Mouse (Mus musculus): ENCODE measurements around the gene Slc34a3. TPM values are rescaled to one million over a fixed set of nuclear protein-coding genes. Genes with fewer than 3 reads are reported as not detected.
A peak's percentile ranks its signal among the peaks of the same experiment; 100 is the strongest.

Slc34a3 gene
- total and polyA plus RNA-seq, 3 experiments = 0.03 to 0.04 TPM; not detected in 1

DNA sequence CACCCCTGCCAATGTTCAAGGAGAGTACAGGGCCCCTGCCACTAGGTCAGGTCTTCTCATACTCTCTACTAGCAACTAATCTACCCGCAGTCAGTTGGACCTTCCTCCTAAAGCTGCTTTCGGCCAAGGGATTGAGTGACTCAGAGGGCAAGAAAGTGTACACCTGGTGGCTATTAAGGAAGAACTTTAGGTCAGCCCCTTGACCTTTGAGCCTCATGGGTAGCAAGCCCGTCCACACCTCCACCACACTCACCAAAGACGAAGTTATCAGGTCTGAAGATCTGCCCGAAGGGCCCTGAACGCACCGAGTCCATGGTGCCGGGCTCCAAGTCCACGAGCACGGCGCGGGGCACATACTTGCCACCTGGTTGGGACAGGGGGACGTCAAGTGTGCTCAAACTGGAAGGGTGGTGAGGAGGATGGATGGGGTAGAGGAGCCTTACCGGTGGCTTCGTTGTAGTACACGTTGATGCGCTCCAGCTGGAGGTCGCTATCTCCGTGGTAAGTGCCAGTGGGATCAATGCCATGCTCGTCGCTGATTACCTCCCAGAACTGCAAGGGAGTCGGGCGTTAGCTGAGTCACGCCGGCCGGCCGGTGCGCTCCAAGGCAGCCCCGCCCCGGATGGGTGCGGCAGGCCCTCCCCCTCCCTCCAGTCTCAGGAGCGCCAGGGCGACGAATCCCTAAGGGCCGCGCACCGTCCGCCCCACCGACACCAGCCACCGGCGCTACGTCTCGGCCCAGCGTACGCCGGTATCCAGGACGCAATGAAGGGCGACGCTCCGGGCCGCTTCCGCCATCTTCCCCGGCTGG, 10.3 kb downstream of the Slc34a3 start:
- Histone ChIP-seq H3K4me3 (ENCODE audit: control insufficient read depth in 1 of 2, insufficient read depth in 1 of 2, low read depth in 2 of 2, low read length in 2 of 2) (peak overlapping the region; percentile 96 to 97), H3K79me2 (ENCODE audit: control insufficient read depth, insufficient read depth, low read length, poor library complexity) (peaks cover 17% of the 10 kb centered on the region), H3K27ac (ENCODE audit: control insufficient read depth, low read depth, low read length) (peak overlapping the region; percentile 98), H3K4me1 (ENCODE audit: control insufficient read depth in 1 of 2, insufficient read depth in 2 of 2, low read length in 2 of 2) (peaks cover 5 to 14% of the 10 kb centered on the region in 2 experiments; a peak in 3 of 4 replicates), H3K9ac (ENCODE audit: control insufficient read depth, low read depth, low read length, poor library complexity, severe bottlenecking) (peak overlapping the region; percentile 99), H3K9me3 (replicated peaks; ENCODE audit: insufficient read depth, low read length) (no peaks in the 10 kb centered on the region), H3K36me3 (ENCODE audit: control insufficient read depth in 1 of 2, insufficient read depth in 2 of 2, low read length in 2 of 2) (peaks cover 6 to 7% of the 10 kb centered on the region in 2 experiments), H3K27me3 (ENCODE audit: control insufficient read depth in 1 of 2, insufficient read depth in 2 of 2, low read length in 2 of 2) (no peaks in the 10 kb centered on the region)
- DNase-seq (ENCODE audit: low read depth, low spot score) = peak; percentile 94
- TF ChIP-seq GATA1 (IDR thresholded peaks at IDR 0.05; ENCODE audit: low read depth, low read length) = peak; percentile 36; the same call in 1 of the 2 replicates
- TF ChIP-seq MAFK (IDR thresholded peaks at IDR 0.05; ENCODE audit: borderline replicate concordance, low read depth, low read length) = peak; percentile 59; the same call in 1 of the 2 replicates
- no peak for TF ChIP-seq RAD21 (IDR thresholded peaks at IDR 0.05; ENCODE audit: low read depth, low read length)
- no peak for TF ChIP-seq CTCF (IDR thresholded peaks at IDR 0.05 in 2 of 3, conservative IDR thresholded peaks at IDR 0.05 in 1 of 3; ENCODE audit: control insufficient read depth in 1 of 3, insufficient read depth in 1 of 3, low read depth in 2 of 3, low read length in 3 of 3, poor library complexity in 1 of 3, severe bottlenecking in 1 of 3)
- no peak for TF ChIP-seq SMC3 (IDR thresholded peaks at IDR 0.05; ENCODE audit: low read depth, low read length)
- TF ChIP-seq TBP (IDR thresholded peaks at IDR 0.05; ENCODE audit: low read depth, low read length) = peak; percentile 31; the same call in 1 of the 2 replicates
- peak; percentile 57 to 83 for TF ChIP-seq EP300 (IDR thresholded peaks at IDR 0.05; ENCODE audit: low read depth in 1 of 2, low read length in 2 of 2)
- no peak for TF ChIP-seq E2F4 (IDR thresholded peaks at IDR 0.05; ENCODE audit: borderline replicate concordance, low read depth, low read length)
- no peak for TF ChIP-seq ZNF384 (IDR thresholded peaks at IDR 0.05; ENCODE audit: low read depth, low read length)
- no peak for TF ChIP-seq NELFE (IDR thresholded peaks at IDR 0.05; ENCODE audit: low read depth, low read length)
- TF ChIP-seq POLR2AphosphoS5 (IDR thresholded peaks at IDR 0.05; ENCODE audit: borderline replicate concordance, low read depth, low read length) = no peak
- peak; percentile 97 for TF ChIP-seq SIN3A (IDR thresholded peaks at IDR 0.05; ENCODE audit: low read length)
- peak; percentile 77 for TF ChIP-seq MYB (IDR thresholded peaks at IDR 0.05; ENCODE audit: low read depth, low read length)
- 0 out of 2 replicates have a peak, but pooled peaks have one; percentile 25 for TF ChIP-seq RCOR1 (IDR thresholded peaks at IDR 0.05; ENCODE audit: low read depth, low read length)
- no peak for TF ChIP-seq JUND (IDR thresholded peaks at IDR 0.05; ENCODE audit: low read depth, low read length)
- TF ChIP-seq TAL1 (IDR thresholded peaks at IDR 0.05; ENCODE audit: low read length) = no peak; the same call in 1 of the 2 replicates
- TF ChIP-seq UBTF (IDR thresholded peaks at IDR 0.05; ENCODE audit: borderline replicate concordance, insufficient read depth, low read depth, low read length) = peak; percentile 38; the same call in 1 of the 2 replicates
- peak; percentile 81; the same call in 1 of the 2 replicates for TF ChIP-seq MAZ (IDR thresholded peaks at IDR 0.05; ENCODE audit: low read depth, low read length)
- TF ChIP-seq GABPA (IDR thresholded peaks at IDR 0.05; ENCODE audit: low read depth, low read length) = peak; percentile 88
- TF ChIP-seq MYC (IDR thresholded peaks at IDR 0.05; ENCODE audit: low read depth, low read length) = no peak
- no peak for TF ChIP-seq NRF1 (IDR thresholded peaks at IDR 0.05; ENCODE audit: insufficient read depth, low read depth, low read length, poor library complexity, severe bottlenecking)
- 0 out of 2 replicates have a peak, but pooled peaks have one; percentile 91 for TF ChIP-seq CHD1 (IDR thresholded peaks at IDR 0.05; ENCODE audit: low read depth, low read length)
- no peak for TF ChIP-seq ZC3H11A (IDR thresholded peaks at IDR 0.05; ENCODE audit: low read depth, low read length)
- no peak; the same call in none of the 2 replicates for TF ChIP-seq HCFC1 (IDR thresholded peaks at IDR 0.05; ENCODE audit: low read depth, low read length)
- no peak for TF ChIP-seq USF1 (IDR thresholded peaks at IDR 0.05; ENCODE audit: low read depth, low read length)
- 0 out of 2 replicates have a peak, but pooled peaks have one; percentile 38 for TF ChIP-seq TCF12 (IDR thresholded peaks at IDR 0.05; ENCODE audit: low read depth, low read length)
- no peak for TF ChIP-seq ZMIZ1 (IDR thresholded peaks at IDR 0.05; ENCODE audit: low read depth, low read length)
- peak; percentile 75 for TF ChIP-seq MAX (IDR thresholded peaks at IDR 0.05; ENCODE audit: low read length)
- no peak for TF ChIP-seq CHD2 (IDR thresholded peaks at IDR 0.05; ENCODE audit: low read length)
- TF ChIP-seq ETS1 (IDR thresholded peaks at IDR 0.05; ENCODE audit: low read depth, low read length) = peak; percentile 90
- TF ChIP-seq MEF2A (IDR thresholded peaks at IDR 0.05; ENCODE audit: extremely low read depth, insufficient replicate concordance, low read depth, low read length, poor library complexity, severe bottlenecking) = no peak
- no peak for TF ChIP-seq BHLHE40 (IDR thresholded peaks at IDR 0.05; ENCODE audit: borderline replicate concordance, low read depth, low read length)
- no peak for TF ChIP-seq KAT2A (conservative IDR thresholded peaks at IDR 0.05; ENCODE audit: low read depth, low read length)
- TF ChIP-seq POLR2A (IDR thresholded peaks at IDR 0.05; ENCODE audit: control insufficient read depth in 1 of 2, insufficient read depth in 1 of 2, low read depth in 1 of 2, low read length in 2 of 2, poor library complexity in 1 of 2) = no peak
- no peak for TF ChIP-seq USF2 (IDR thresholded peaks at IDR 0.05; ENCODE audit: borderline replicate concordance in 1 of 2, insufficient read depth in 1 of 2, low read depth in 1 of 2, low read length in 2 of 2)
